Mouse (Mus musculus): ENCODE data around the gene Cmss1. TPM values are rescaled to one million over a fixed set of nuclear protein-coding genes. Genes with fewer than 3 reads are reported as not detected.

Gene Cmss1
- polyA plus RNA-seq, 1 experiment: 26.5 TPM

- Histone ChIP-seq H3ac (ENCODE audit: control insufficient read depth, insufficient read length) (no peak overlapping the region), H3K4me3 (no peak overlapping the region), H3K36me3 (ENCODE audit: control insufficient read depth, insufficient read depth) (no peaks in the 10 kb centered on the region), H3K79me2 (ENCODE audit: control insufficient read depth, insufficient read depth) (no peaks in the 10 kb centered on the region), H3K4me2 (ENCODE audit: low read depth) (no peak overlapping the region), H3K27me3 (ENCODE audit: control insufficient read depth, insufficient read depth, insufficient read length) (no peaks in the 10 kb centered on the region)
- TF ChIP-seq MAX (IDR thresholded peaks at IDR 0.05; ENCODE audit: low read depth) (no peak), CEBPB (IDR thresholded peaks at IDR 0.05; ENCODE audit: insufficient read depth, poor library complexity, severe bottlenecking) (no peak), TCF12 (IDR thresholded peaks at IDR 0.05; ENCODE audit: insufficient read depth, poor library complexity, severe bottlenecking) (no peak), TCF3 (IDR thresholded peaks at IDR 0.05; ENCODE audit: insufficient read length, low read depth) (no peak), POLR2AphosphoS2 (IDR thresholded peaks at IDR 0.05; ENCODE audit: insufficient read length, low read depth) (no peak), REST (IDR thresholded peaks at IDR 0.05; ENCODE audit: insufficient read depth, insufficient read length) (no peak), MYOD1 (IDR thresholded peaks at IDR 0.05; ENCODE audit: control insufficient read depth in 1 of 3, insufficient read length in 2 of 3, low read depth in 2 of 3) (no peak), POLR2A (IDR thresholded peaks at IDR 0.05; ENCODE audit: insufficient read length, low read depth) (no peak), SRF (IDR thresholded peaks at IDR 0.05; ENCODE audit: control insufficient read depth, insufficient read length, low read depth) (no peak)
Measured at GRCm38 (mm10) chr16:57479776-57480175, 126.9 kb downstream of the Cmss1 start.

GRCm38 (mm10) chr16:57478451-57478850 is 128.2 kb downstream of the Cmss1 start:
- no peak for TF ChIP-seq MYOD1 (IDR thresholded peaks at IDR 0.05; ENCODE audit: control insufficient read depth in 1 of 3, insufficient read length in 2 of 3, low read depth in 2 of 3)
- TF ChIP-seq POLR2A (IDR thresholded peaks at IDR 0.05; ENCODE audit: insufficient read length, low read depth): no peak
- TF ChIP-seq SRF (IDR thresholded peaks at IDR 0.05; ENCODE audit: control insufficient read depth, insufficient read length, low read depth): no peak
- no peak for TF ChIP-seq MAX (IDR thresholded peaks at IDR 0.05; ENCODE audit: low read depth)
- TF ChIP-seq TCF12 (IDR thresholded peaks at IDR 0.05; ENCODE audit: insufficient read depth, poor library complexity, severe bottlenecking): no peak
- no peak for TF ChIP-seq POLR2AphosphoS2 (IDR thresholded peaks at IDR 0.05; ENCODE audit: insufficient read length, low read depth)
- TF ChIP-seq MYOG (IDR thresholded peaks at IDR 0.05; ENCODE audit: control insufficient read depth in 1 of 3, insufficient read depth in 1 of 3, insufficient read length in 2 of 3, low read depth in 2 of 3): no peak
- TF ChIP-seq CEBPB (IDR thresholded peaks at IDR 0.05; ENCODE audit: insufficient read depth, poor library complexity, severe bottlenecking): no peak
- TF ChIP-seq E2F4 (IDR thresholded peaks at IDR 0.05; ENCODE audit: insufficient read depth): no peak
- TF ChIP-seq REST (IDR thresholded peaks at IDR 0.05; ENCODE audit: insufficient read depth, insufficient read length): no peak
- TF ChIP-seq TCF3 (IDR thresholded peaks at IDR 0.05; ENCODE audit: insufficient read length, low read depth): no peak
- no peak for TF ChIP-seq USF1 (IDR thresholded peaks at IDR 0.05; ENCODE audit: low read depth)
- Histone ChIP-seq H3K79me2 (ENCODE audit: control insufficient read depth, insufficient read depth) (no peaks in the 10 kb centered on the region), H3ac (ENCODE audit: control insufficient read depth, insufficient read length) (no peak overlapping the region), H3K4me3 (no peak overlapping the region), H3K4me2 (ENCODE audit: low read depth) (no peak overlapping the region), H3K36me3 (ENCODE audit: control insufficient read depth, insufficient read depth) (no peaks in the 10 kb centered on the region), H3K27me3 (ENCODE audit: control insufficient read depth, insufficient read depth, insufficient read length) (no peaks in the 10 kb centered on the region)

GRCm38 (mm10) chr16:57473415-57474085 is 133.1 kb downstream of the Cmss1 start:
- Histone ChIP-seq H3K36me3 (ENCODE audit: control insufficient read depth, insufficient read depth) (no peaks in the 10 kb centered on the region), H3K79me2 (ENCODE audit: control insufficient read depth, insufficient read depth) (no peaks in the 10 kb centered on the region), H3K4me2 (ENCODE audit: low read depth) (no peak overlapping the region), H3K27me3 (ENCODE audit: control insufficient read depth, insufficient read depth, insufficient read length) (no peaks in the 10 kb centered on the region), H3K4me3 (no peak overlapping the region), H3ac (ENCODE audit: control insufficient read depth, insufficient read length) (no peak overlapping the region)
- TF ChIP-seq MYOG (IDR thresholded peaks at IDR 0.05; ENCODE audit: control insufficient read depth in 1 of 3, insufficient read depth in 1 of 3, insufficient read length in 2 of 3, low read depth in 2 of 3) (peak in 1 of 3 experiments; percentile 16), REST (IDR thresholded peaks at IDR 0.05; ENCODE audit: insufficient read depth, insufficient read length) (no peak), MYOD1 (IDR thresholded peaks at IDR 0.05; ENCODE audit: control insufficient read depth in 1 of 3, insufficient read length in 2 of 3, low read depth in 2 of 3) (peak; percentile 8 to 69 (median 59)), TCF12 (IDR thresholded peaks at IDR 0.05; ENCODE audit: insufficient read depth, poor library complexity, severe bottlenecking) (no peak), USF1 (IDR thresholded peaks at IDR 0.05; ENCODE audit: low read depth) (no peak)

- no peak overlapping the region for H3K4me2 ChIP-seq (ENCODE audit: low read depth)
- no peak overlapping the region for H3K4me3 ChIP-seq
- no peak overlapping the region for H3ac ChIP-seq (ENCODE audit: control insufficient read depth, insufficient read length)
- H3K27me3 ChIP-seq (ENCODE audit: control insufficient read depth, insufficient read depth, insufficient read length): no peaks in the 10 kb centered on the region
- TF ChIP-seq MAX (IDR thresholded peaks at IDR 0.05; ENCODE audit: low read depth): no peak
- TF ChIP-seq MYOD1 (IDR thresholded peaks at IDR 0.05; ENCODE audit: control insufficient read depth in 1 of 3, insufficient read length in 2 of 3, low read depth in 2 of 3): no peak
- no peak for TF ChIP-seq CEBPB (IDR thresholded peaks at IDR 0.05; ENCODE audit: insufficient read depth, poor library complexity, severe bottlenecking)
- no peak for TF ChIP-seq REST (IDR thresholded peaks at IDR 0.05; ENCODE audit: insufficient read depth, insufficient read length)
- no peak for TF ChIP-seq POLR2A (IDR thresholded peaks at IDR 0.05; ENCODE audit: insufficient read length, low read depth)
- TF ChIP-seq TCF3 (IDR thresholded peaks at IDR 0.05; ENCODE audit: insufficient read length, low read depth): no peak
- no peaks in the 10 kb centered on the region for H3K79me2 ChIP-seq (ENCODE audit: control insufficient read depth, insufficient read depth)
- H3K36me3 ChIP-seq (ENCODE audit: control insufficient read depth, insufficient read depth): no peaks in the 10 kb centered on the region
Measured at GRCm38 (mm10) chr16:57471071-57471470, 135.6 kb downstream of the Cmss1 start.

GRCm38 (mm10) chr16:57470286-57470830 is 136.3 kb downstream of the Cmss1 start:
- no peak overlapping the region for H3K4me3 ChIP-seq

More at GRCm38 (mm10) chr16:57470286-57470830, 136.3 kb downstream of the Cmss1 start:
- H3K27me3 ChIP-seq (ENCODE audit: control insufficient read depth, insufficient read depth, insufficient read length): no peaks in the 10 kb centered on the region
- no peak overlapping the region for H3K4me2 ChIP-seq (ENCODE audit: low read depth)
- TF ChIP-seq E2F4 (IDR thresholded peaks at IDR 0.05; ENCODE audit: insufficient read depth) (no peak), MYOD1 (IDR thresholded peaks at IDR 0.05; ENCODE audit: control insufficient read depth in 1 of 3, insufficient read length in 2 of 3, low read depth in 2 of 3) (no peak)
- no peak overlapping the region for H3ac ChIP-seq (ENCODE audit: control insufficient read depth, insufficient read length)
- no peaks in the 10 kb centered on the region for H3K36me3 ChIP-seq (ENCODE audit: control insufficient read depth, insufficient read depth)
- H3K79me2 ChIP-seq (ENCODE audit: control insufficient read depth, insufficient read depth): no peaks in the 10 kb centered on the region

Measured in myocyte (in vitro differentiated cells).